Mouse (Mus musculus): ENCODE results near the gene Gjb3.

DNA sequence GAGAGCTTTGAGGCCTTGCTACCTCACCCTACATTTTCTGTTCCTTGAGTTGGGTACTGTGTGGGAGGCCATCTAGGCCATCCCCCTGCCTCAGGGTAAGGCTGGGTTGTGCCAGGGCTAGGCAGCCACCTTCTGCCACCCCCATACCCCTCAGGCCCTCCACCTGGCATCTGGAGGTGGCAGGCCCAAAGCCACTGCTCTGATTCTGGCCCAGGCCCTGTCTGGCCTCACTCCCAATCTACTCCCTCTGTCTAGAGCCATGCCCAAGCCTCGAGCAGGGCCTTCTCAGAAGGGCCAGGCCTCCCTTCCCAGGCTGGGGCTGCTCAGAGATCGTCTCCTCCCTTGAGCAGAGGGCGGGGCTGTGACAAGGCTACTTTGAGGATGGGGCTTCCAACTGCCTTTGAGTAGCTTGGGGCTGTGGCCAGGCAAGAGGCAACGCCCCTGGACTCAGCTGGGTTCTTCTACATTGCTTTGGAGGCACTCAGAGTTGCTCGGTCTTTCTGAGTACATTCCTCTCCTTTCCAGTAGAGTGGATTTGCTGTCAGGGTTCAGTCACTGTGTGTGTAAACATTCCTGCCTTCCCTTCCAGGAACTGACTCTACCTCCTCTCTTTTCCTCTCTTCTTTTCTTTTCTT, 4.3 kb upstream of the Gjb3 start:
- TF ChIP-seq CTCF (IDR thresholded peaks at IDR 0.05; ENCODE audit: low read depth): no peak
- no peak for TF ChIP-seq EP300 (optimal IDR thresholded peaks at IDR 0.05)

Measured in stomach, postnatal 0 days (tissue).